Mouse (Mus musculus) adrenal gland, adult (tissue): ENCODE data around the gene Tomm20.
"Not testable (repeated sequence)": the region's sequence is repeated elsewhere in the genome, so short reads cannot be mapped to it uniquely, and the experiment has no call there.

Source experiments
- DNase-seq, 2 experiments: peaks; one replicate each; pipeline ENCODE4 v3.0.0; 2022 to 2023; ENCODE audit warnings: low spot score in 1 of 2; ENCODE audit not compliant: inconsistent age in 2 of 2

Gene Tomm20

GRCm38 (mm10) chr8:126945730-126946163 lies at the start of gene Tomm20:
Gene Tomm20, minus strand, starts transcription at chr8:126945844.
- peak; percentile 99 for DNase-seq

GRCm38 (mm10) chr8:126994506-126994905 lies 48.9 kb upstream of the Tomm20 start:
- no peak for DNase-seq

- no peak for DNase-seq
Measured at GRCm38 (mm10) chr8:126989363-126990153, 43.9 kb upstream of the Tomm20 start.

- no peak for DNase-seq
Measured at GRCm38 (mm10) chr8:126988346-126989006, 42.8 kb upstream of the Tomm20 start.

- peak; percentile 83 to 94 for DNase-seq
Measured at GRCm38 (mm10) chr8:126986495-126986894, 40.9 kb upstream of the Tomm20 start.

GRCm38 (mm10) chr8:126980046-126980445 lies 34.4 kb upstream of the Tomm20 start:
- no peak for DNase-seq

GRCm38 (mm10) chr8:126979091-126979920 lies 33.7 kb upstream of the Tomm20 start:
- DNase-seq, result peak; percentile 36 to 79

- DNase-seq, result not testable (repeated sequence)
Measured at GRCm38 (mm10) chr8:126978535-126978934, 32.9 kb upstream of the Tomm20 start.

- DNase-seq, result no peak
Measured at GRCm38 (mm10) chr8:126978028-126978427, 32.4 kb upstream of the Tomm20 start.

GRCm38 (mm10) chr8:126976608-126977348 lies 31.1 kb upstream of the Tomm20 start:
- no peak for DNase-seq

GRCm38 (mm10) chr8:126975706-126976105 lies 30.1 kb upstream of the Tomm20 start:
- DNase-seq, result peak in 1 of 2 experiments; percentile 80

- DNase-seq, result no peak
Measured at GRCm38 (mm10) chr8:126974511-126974910, 28.9 kb upstream of the Tomm20 start.

GRCm38 (mm10) chr8:126973686-126974265 lies 28.1 kb upstream of the Tomm20 start:
- no peak for DNase-seq

- DNase-seq, result no peak
Measured at GRCm38 (mm10) chr8:126972649-126973048, 27.0 kb upstream of the Tomm20 start.

GRCm38 (mm10) chr8:126972102-126972501 lies 26.5 kb upstream of the Tomm20 start:
- DNase-seq, result no peak

- no peak for DNase-seq
Measured at GRCm38 (mm10) chr8:126971314-126971664, 25.6 kb upstream of the Tomm20 start.

GRCm38 (mm10) chr8:126970579-126971313 lies 25.1 kb upstream of the Tomm20 start, which contains the start of gene Rbm34:
Gene Rbm34, minus strand, starts transcription at chr8:126971071.
- DNase-seq, result peak; percentile 93 to 98

GRCm38 (mm10) chr8:126969546-126969945 lies 23.9 kb upstream of the Tomm20 start:
- no peak for DNase-seq

- DNase-seq, result no peak
Measured at GRCm38 (mm10) chr8:126968107-126968506, 22.5 kb upstream of the Tomm20 start.

- no peak for DNase-seq
Measured at GRCm38 (mm10) chr8:126965246-126965645, 19.6 kb upstream of the Tomm20 start.
